Mouse (Mus musculus) forebrain, embryonic 16.5 days (tissue): ENCODE measurements at regions not wholly inside any gene's neighbourhood (a gene's known extent, or its start where the extent isn't known, plus 50 kb on each side); places are given as distances from the start of the nearest gene placed in this dataset.
A peak's percentile ranks its signal among the peaks of the same experiment; 100 is the strongest.

Experiments
- ATAC-seq: fragments of 200-750 bp; cut with Nextera tagmentation; 2 replicates; pipeline ENCODE4 v1.8.0; 2017; ENCODE audit warnings: mild to moderate bottlenecking, moderate library complexity
- H3K27ac ChIP-seq: fragments of 300-500 bp; sonication (generic); 2 replicates; pipeline ENCODE4 v1.5.1; 2014; ENCODE audit warnings: low read length, control low read depth
- H3K27me3 ChIP-seq: fragments of 300-500 bp; sonication (generic); replicated peaks from 2 replicates; pipeline ENCODE4 v1.6.1; 2014; ENCODE audit warnings: low read length; ENCODE audit not compliant: control insufficient read depth, insufficient read depth
- H3K36me3 ChIP-seq: fragments of 300-500 bp; sonication (generic); 2 replicates; pipeline ENCODE4 v1.6.1; 2014; ENCODE audit not compliant: control insufficient read depth, insufficient read depth
- H3K4me1 ChIP-seq: fragments of 300-500 bp; sonication (generic); replicated peaks from 2 replicates; pipeline ENCODE4 v1.6.1; 2014; ENCODE audit warnings: low read length; ENCODE audit not compliant: control insufficient read depth, insufficient read depth
- H3K4me2 ChIP-seq: fragments of 300-500 bp; sonication (generic); 2 replicates; pipeline ENCODE4 v1.6.1; 2014; ENCODE audit warnings: mild to moderate bottlenecking, low read length, control low read depth
- H3K4me3 ChIP-seq: fragments of 300-500 bp; sonication (generic); replicated peaks from 2 replicates; pipeline ENCODE4 v1.5.1; 2014; ENCODE audit warnings: mild to moderate bottlenecking, low read length, control low read depth
- H3K9ac ChIP-seq: fragments of 300-500 bp; sonication (generic); replicated peaks from 2 replicates; pipeline ENCODE4 v1.6.1; 2014; ENCODE audit warnings: low read depth, low read length, control low read depth
- H3K9me3 ChIP-seq: fragments of 300-500 bp; sonication (generic); 2 replicates; pipeline ENCODE4 v1.6.1; 2016; ENCODE audit warnings: low read length; ENCODE audit not compliant: control insufficient read depth
- WGBS: fragments of 180-500 bp; shearing (Covaris S2); extraction: QIAGEN DNeasy Blood & Tissue Kit; methylation state at CpG from one replicate; pipeline ENCODE4 v1.1.7; 2014; 5-methylcytosine and 5-hydroxymethylcytosine counted together

DNA sequence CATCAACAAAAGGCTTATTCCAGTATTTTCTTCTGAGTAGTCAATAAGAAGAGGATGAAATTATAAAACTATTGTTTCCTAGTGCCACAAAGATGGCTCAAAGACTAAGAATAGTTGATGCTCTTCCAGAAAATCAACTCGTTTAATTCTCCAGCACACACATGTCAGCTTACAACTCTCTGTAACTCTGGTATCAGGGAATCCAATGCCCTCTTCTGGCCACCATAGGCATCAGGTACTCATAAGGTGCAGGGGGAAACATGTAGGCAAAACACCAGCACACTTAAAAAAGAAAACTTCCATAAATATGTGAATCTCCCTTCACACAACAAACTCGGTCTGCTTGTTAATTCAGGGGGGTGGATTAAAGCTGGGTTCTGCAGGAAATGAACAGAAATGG is 734.6 kb upstream of the Pou3f3 start:
- H3K9me3 ChIP-seq = no peaks in the 10 kb centered on the region
- no peaks in the 10 kb centered on the region for H3K27me3 ChIP-seq
- H3K9ac ChIP-seq = no peak overlapping the region
- no peak for ATAC-seq
- no peaks in the 10 kb centered on the region for H3K4me1 ChIP-seq
- H3K27ac ChIP-seq = no peak overlapping the region
- no peak overlapping the region for H3K4me3 ChIP-seq
- 60% methylated on average over 2 of the region's 2 CpGs for WGBS
- no peak overlapping the region for H3K4me2 ChIP-seq
- H3K36me3 ChIP-seq = no peaks in the 10 kb centered on the region

DNA sequence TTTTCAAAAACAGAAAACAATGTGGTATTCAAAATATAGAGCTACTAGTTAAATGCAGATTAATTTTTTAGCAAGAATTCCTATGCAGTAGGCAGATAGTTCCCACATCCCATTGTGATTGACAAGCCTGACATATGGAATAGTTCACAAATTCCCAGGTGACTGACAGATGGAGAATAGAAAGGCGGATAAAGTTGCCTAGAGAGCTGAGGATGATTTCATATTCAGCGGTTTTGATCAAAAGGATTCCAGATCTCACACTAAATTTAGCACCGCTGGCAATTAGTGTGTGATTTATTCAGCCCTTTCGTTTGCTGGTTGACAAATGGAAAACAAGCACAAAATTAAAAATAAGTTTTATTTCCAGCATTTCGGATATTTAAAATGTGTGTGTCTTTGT is 714.0 kb upstream of the Pou3f3 start:
- Histone ChIP-seq H3K9me3 (no peaks in the 10 kb centered on the region), H3K4me3 (no peak overlapping the region), H3K4me1 (peaks cover 3% of the 10 kb centered on the region), H3K4me2 (no peak overlapping the region; the same call in 1 of the 2 replicates), H3K9ac (no peak overlapping the region), H3K27me3 (no peaks in the 10 kb centered on the region), H3K27ac (no peak overlapping the region), H3K36me3 (no peaks in the 10 kb centered on the region)
- WGBS = 40% methylated on average over 5 of the region's 5 CpGs
- ATAC-seq = peak; percentile 72; the same call in 1 of the 2 replicates

DNA sequence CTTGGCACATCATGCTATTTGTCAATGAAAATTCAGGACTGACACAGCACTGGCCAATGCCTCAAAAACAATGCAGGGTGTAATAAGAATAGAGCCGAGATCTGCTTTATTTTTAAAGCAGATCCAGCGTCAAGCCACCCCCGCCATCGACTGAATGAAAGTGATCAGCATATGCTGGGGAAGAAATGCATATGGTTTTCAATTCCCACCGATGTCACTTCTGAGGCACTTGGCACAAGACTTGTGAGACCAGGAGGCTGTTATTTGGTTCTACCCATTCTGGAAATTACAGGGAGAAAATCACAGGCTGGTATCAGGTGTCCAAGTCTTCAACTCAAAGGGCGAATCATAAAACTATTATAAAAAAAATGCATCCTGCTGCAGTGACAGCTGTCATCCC is 689.3 kb upstream of the Pou3f3 start:
- H3K4me1 ChIP-seq = peaks cover 4% of the 10 kb centered on the region
- no peaks in the 10 kb centered on the region for H3K27me3 ChIP-seq
- H3K4me2 ChIP-seq = peak overlapping the region; percentile 7; the same call in 1 of the 2 replicates
- no peak overlapping the region for H3K4me3 ChIP-seq
- no peaks in the 10 kb centered on the region for H3K36me3 ChIP-seq
- no peak overlapping the region for H3K9ac ChIP-seq
- peak; percentile 88 for ATAC-seq
- 44% methylated on average over 6 of the region's 6 CpGs for WGBS
- 0 out of 2 replicates have a peak overlapping the region, but pooled peaks have one; percentile 6 for H3K27ac ChIP-seq
- no peaks in the 10 kb centered on the region for H3K9me3 ChIP-seq

DNA sequence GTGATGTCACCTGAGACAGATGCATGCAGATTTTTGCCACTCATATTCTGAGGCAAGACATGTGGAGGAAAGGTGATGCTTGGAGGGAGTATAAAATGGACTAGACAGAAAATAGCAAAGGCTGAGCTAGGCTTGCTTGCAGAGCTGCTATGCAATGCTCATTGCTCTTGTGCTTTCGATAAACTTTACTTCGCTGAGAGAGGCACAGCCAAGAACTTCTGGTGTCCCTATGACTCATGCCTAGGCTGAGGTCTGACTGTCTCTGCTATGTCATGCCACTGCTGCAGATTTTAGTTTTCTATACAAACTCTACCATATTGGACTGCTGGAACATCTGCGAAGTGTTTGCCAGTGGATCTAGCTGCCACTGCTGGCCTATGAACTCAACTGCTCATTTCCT is 687.5 kb upstream of the Pou3f3 start:
- Histone ChIP-seq H3K36me3 (no peaks in the 10 kb centered on the region), H3K4me2 (no peak overlapping the region), H3K27ac (no peak overlapping the region), H3K9me3 (no peaks in the 10 kb centered on the region), H3K9ac (no peak overlapping the region), H3K4me3 (no peak overlapping the region), H3K4me1 (peaks cover 4% of the 10 kb centered on the region), H3K27me3 (no peaks in the 10 kb centered on the region)
- no peak for ATAC-seq
- 97% methylated on average over 3 of the region's 3 CpGs for WGBS

DNA sequence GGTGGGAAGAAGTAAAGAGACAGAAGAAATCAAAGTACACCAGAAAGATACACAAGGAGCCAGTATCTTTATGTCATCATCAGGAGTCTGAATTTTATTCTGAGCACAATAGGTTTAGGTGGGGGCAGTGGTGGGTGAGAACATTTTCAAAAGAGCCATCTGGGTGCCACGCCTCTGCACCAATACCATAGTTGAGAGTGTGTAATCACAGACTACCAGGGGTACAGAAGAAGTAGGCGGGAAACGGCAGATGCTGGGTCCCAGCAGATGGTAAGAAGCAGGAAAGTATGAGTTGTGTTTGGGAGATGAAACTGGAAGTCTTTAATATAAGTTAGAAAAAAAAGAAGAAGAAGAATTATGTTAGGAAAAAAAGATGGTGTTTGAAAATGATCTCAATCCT is 682.7 kb upstream of the Pou3f3 start:
- 71% methylated on average over 3 of the region's 3 CpGs for WGBS
- no peaks in the 10 kb centered on the region for H3K36me3 ChIP-seq
- H3K4me3 ChIP-seq = no peak overlapping the region
- H3K4me2 ChIP-seq = no peak overlapping the region
- H3K27ac ChIP-seq = no peak overlapping the region
- H3K27me3 ChIP-seq = no peaks in the 10 kb centered on the region
- no peak overlapping the region for H3K9ac ChIP-seq
- H3K4me1 ChIP-seq = no peaks in the 10 kb centered on the region
- ATAC-seq = no peak
- no peaks in the 10 kb centered on the region for H3K9me3 ChIP-seq

DNA sequence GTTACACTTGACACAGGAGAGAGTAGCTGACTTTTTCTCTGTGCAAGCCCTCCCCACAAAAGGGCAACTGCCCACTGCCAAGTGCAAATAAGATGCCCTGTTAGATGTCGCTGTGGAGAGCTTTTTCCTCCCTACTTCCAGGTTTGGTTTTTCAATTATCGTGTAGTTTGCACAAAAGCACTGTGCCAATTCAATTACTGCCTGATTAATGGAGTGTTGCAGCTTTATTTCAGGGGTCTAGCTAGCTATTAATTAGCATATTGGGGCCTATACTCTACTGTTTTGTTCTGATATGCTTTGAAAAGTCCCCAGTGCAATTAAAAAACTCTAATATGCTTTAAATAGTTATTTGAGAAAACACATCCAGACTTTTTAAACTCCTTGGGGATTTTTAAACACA is 676.6 kb upstream of the Pou3f3 start:
- peak; percentile 23; the same call in 1 of the 2 replicates for ATAC-seq
- Histone ChIP-seq H3K36me3 (no peaks in the 10 kb centered on the region), H3K4me3 (no peak overlapping the region), H3K9me3 (peaks cover 4% of the 10 kb centered on the region; the same call in 1 of the 2 replicates), H3K27me3 (no peaks in the 10 kb centered on the region), H3K27ac (no peak overlapping the region), H3K4me1 (peaks cover 3% of the 10 kb centered on the region), H3K9ac (no peak overlapping the region), H3K4me2 (no peak overlapping the region)
- 11% methylated on average over 2 of the region's 2 CpGs for WGBS

DNA sequence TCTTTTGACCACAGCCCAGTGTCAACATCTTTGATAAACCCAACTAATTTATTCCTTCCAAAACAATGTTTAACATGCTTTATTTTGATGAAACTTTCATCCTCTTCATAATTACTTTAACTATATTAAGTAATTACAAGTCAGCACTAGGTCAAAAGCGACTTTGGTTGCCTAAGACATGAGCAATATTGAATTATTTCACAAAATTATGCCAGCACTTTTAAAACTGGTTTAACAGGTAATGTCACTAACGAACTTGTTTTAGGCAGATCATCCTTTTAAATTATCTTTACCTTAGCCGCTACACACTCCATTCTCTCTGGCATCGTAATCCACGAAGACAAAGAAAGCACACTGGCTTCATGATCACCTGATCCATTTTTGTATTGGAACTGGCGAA is 669.8 kb upstream of the Pou3f3 start:
- H3K27ac ChIP-seq = no peak overlapping the region
- peaks cover 4% of the 10 kb centered on the region; the same call in 1 of the 2 replicates for H3K9me3 ChIP-seq
- no peaks in the 10 kb centered on the region for H3K36me3 ChIP-seq
- H3K4me3 ChIP-seq = no peak overlapping the region
- H3K4me2 ChIP-seq = no peak overlapping the region
- no peaks in the 10 kb centered on the region for H3K4me1 ChIP-seq
- no peak for ATAC-seq
- no peaks in the 10 kb centered on the region for H3K27me3 ChIP-seq
- 74% methylated on average over 6 of the region's 6 CpGs for WGBS
- no peak overlapping the region for H3K9ac ChIP-seq

DNA sequence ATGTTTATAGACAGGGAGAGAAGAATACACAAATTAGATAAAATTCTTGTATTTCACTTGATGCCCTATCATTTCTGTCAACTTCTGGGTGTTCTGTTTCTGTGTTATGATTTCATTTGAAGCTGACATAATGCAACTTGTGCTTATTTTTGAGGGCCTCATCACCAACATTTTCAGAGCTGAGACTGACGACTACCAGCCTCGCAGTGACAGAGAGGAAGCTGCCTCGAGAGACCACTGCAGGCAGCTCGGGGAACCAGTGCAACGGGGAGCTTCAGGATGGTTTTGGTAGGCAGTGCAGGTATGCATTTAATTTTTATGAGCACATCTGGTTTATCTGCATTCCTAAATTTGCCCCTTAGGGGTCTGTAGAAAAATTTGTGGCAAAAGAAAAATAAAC is 669.1 kb upstream of the Pou3f3 start:
- H3K27me3 ChIP-seq = no peaks in the 10 kb centered on the region
- no peak overlapping the region for H3K4me2 ChIP-seq
- H3K27ac ChIP-seq = no peak overlapping the region
- H3K4me3 ChIP-seq = no peak overlapping the region
- H3K9ac ChIP-seq = no peak overlapping the region
- no peak for ATAC-seq
- 83% methylated on average over 5 of the region's 5 CpGs for WGBS
- peaks cover 4% of the 10 kb centered on the region; the same call in 1 of the 2 replicates for H3K9me3 ChIP-seq
- no peaks in the 10 kb centered on the region for H3K4me1 ChIP-seq
- H3K36me3 ChIP-seq = no peaks in the 10 kb centered on the region

DNA sequence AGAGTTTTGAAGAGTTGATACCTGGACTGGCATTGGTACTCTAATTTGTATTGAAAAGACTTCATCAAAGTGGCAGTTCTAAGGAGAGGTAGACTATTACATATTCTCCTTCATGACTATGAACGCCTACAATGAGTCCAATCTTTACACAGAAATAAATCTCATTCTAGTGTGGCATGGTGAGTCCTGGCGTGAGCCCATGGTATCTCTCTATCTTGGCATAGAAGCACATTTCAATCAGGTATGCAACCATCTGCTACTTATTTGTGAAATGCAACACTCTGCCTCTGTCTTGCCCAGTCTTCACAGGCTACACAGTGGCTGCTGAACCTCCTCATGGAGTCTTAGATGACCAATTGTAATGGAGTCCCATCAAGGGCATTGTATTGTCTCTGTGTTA is 661.8 kb upstream of the Pou3f3 start:
- no peaks in the 10 kb centered on the region for H3K36me3 ChIP-seq
- no peak overlapping the region for H3K4me2 ChIP-seq
- 82% methylated on average over 2 of the region's 2 CpGs for WGBS
- no peak overlapping the region for H3K4me3 ChIP-seq
- H3K27me3 ChIP-seq = no peaks in the 10 kb centered on the region
- ATAC-seq = no peak
- H3K9me3 ChIP-seq = no peaks in the 10 kb centered on the region
- no peaks in the 10 kb centered on the region for H3K4me1 ChIP-seq
- no peak overlapping the region for H3K27ac ChIP-seq
- H3K9ac ChIP-seq = no peak overlapping the region

DNA sequence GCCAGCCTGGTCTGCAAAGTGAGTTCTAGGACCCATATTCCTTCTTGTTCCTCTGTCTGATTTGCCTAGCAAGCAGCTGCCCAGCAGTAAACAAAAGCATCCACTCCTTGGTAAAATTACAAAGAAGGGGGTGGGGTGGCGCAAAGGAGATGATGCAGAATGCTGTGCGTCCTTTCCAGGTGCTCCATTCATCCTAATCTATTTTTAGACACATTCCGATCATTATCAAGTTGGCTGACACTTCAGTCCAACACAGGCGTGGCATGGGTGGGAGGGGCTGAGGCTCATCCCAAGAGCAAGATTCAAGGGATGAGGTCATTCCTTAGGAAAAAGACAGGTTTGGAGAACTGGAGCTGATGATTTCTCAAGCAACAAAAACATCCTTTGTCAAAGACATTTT is 660.2 kb upstream of the Pou3f3 start:
- 84% methylated on average over 4 of the region's 4 CpGs for WGBS

More for the DNA sequence above, 660.2 kb upstream of the Pou3f3 start:
- Histone ChIP-seq H3K9me3 (no peaks in the 10 kb centered on the region), H3K4me2 (no peak overlapping the region), H3K27ac (no peak overlapping the region), H3K4me3 (no peak overlapping the region), H3K36me3 (no peaks in the 10 kb centered on the region), H3K4me1 (no peaks in the 10 kb centered on the region), H3K27me3 (no peaks in the 10 kb centered on the region), H3K9ac (no peak overlapping the region)
- no peak for ATAC-seq
